Mouse (Mus musculus) hindbrain, embryonic 15.5 days (tissue): Measurements from ENCODE around the gene Hmgb4. TPM values are rescaled to one million over a fixed set of nuclear protein-coding genes. Genes with fewer than 3 reads are reported as not detected.

ENCODE experiments used
- ATAC-seq: fragments of 200-750 bp; cut with Nextera tagmentation; 2 replicates; pipeline ENCODE4 v1.8.0; 2017; ENCODE audit warnings: low read depth, moderate number of reproducible peaks, moderate TSS enrichment; ENCODE audit not compliant: low FRiP score
- H3K27ac ChIP-seq: fragments of 300-500 bp; sonication (generic); replicated peaks from 2 replicates; pipeline ENCODE4 v1.5.1; 2015; ENCODE audit warnings: mild to moderate bottlenecking, inconsistent platforms
- H3K27me3 ChIP-seq: fragments of 300-500 bp; sonication (generic); 2 replicates; pipeline ENCODE4 v1.6.1; 2015; ENCODE audit warnings: control low read depth, inconsistent platforms
- H3K36me3 ChIP-seq: fragments of 300-500 bp; sonication (generic); 2 replicates; pipeline ENCODE4 v1.6.1; 2015; ENCODE audit warnings: control low read depth, inconsistent platforms
- H3K4me1 ChIP-seq: fragments of 300-500 bp; sonication (generic); replicated peaks from 2 replicates; pipeline ENCODE4 v1.6.1; 2015; ENCODE audit warnings: control low read depth, inconsistent platforms
- H3K4me2 ChIP-seq: fragments of 300-500 bp; sonication (generic); 2 replicates; pipeline ENCODE4 v1.6.1; 2015; ENCODE audit warnings: moderate library complexity, mild to moderate bottlenecking, inconsistent platforms
- H3K4me3 ChIP-seq: fragments of 300-500 bp; sonication (generic); 2 replicates; pipeline ENCODE4 v1.5.1; 2015; ENCODE audit warnings: mild to moderate bottlenecking, inconsistent platforms
- H3K9ac ChIP-seq: fragments of 300-500 bp; sonication (generic); 2 replicates; pipeline ENCODE4 v1.6.1; 2015; ENCODE audit warnings: inconsistent platforms
- H3K9me3 ChIP-seq: fragments of 300-500 bp; sonication (generic); 2 replicates; pipeline ENCODE4 v1.6.1; 2016; ENCODE audit warnings: control low read depth, inconsistent platforms
- WGBS: fragments of 180-500 bp; shearing (Covaris S2); methylation state at CpG from one replicate; pipeline ENCODE4 v1.1.7; 2015; 5-methylcytosine and 5-hydroxymethylcytosine counted together
- polyA plus RNA-seq: library from polyadenylated mRNA; unstranded; fragments of >200 nt; fragmentation: Nextera tagmentation; extraction: Ambion mirVana; gene quantifications from 2 replicates; pipeline ENCODE4 v1.2.1, GENCODE M21; 2015

Gene Hmgb4
- polyA plus RNA-seq, 1 experiment from 2014 or later = not detected

DNA sequence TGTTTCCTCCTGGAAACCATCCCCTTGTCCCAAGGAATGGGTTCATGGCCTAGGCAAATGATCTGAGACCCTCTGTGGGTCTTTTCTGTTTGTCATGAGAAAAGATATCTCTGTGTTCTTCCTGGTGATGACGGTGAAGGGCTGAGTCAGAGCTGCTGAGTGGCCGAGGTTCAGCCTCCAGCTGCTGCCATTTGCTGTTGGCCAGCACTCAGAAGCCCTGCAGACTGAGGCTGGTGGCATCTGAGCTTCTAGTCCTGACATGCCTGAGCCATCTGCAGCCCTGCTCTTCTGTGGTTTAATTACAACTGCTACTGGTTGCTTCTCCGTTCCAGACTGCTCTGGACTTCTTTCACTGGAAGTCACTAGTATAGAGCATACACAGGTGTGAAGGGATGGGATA lies 4.6 kb upstream of the Hmgb4 start:
- Histone ChIP-seq H3K27me3 (no peaks in the 10 kb centered on the region), H3K4me1 (peaks cover 4% of the 10 kb centered on the region), H3K27ac (no peak overlapping the region), H3K9ac (no peak overlapping the region), H3K4me3 (no peak overlapping the region), H3K4me2 (no peak overlapping the region), H3K36me3 (no peaks in the 10 kb centered on the region), H3K9me3 (no peaks in the 10 kb centered on the region)
- 79% methylated on average over 3 of the region's 3 CpGs for WGBS
- no peak for ATAC-seq

DNA sequence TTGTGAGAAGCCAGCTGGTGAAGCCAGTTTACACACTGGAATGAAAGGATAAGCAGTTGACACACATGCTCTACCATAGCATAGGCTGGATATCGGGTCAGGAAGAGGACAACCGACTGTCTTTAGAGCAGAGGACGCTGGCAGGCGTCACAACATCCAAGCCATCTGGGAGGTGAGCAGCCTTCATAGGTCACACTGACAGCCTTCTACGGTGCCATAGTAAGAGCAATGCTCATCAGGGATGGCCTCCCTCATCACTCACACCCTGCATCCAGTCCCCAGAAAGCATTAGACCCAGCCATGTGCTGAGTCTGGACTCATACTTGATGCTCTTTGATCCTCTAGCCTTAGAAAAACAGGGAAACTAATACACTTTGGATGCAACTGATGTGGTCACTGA lies 3.7 kb upstream of the Hmgb4 start:
- Histone ChIP-seq H3K4me1 (no peaks in the 10 kb centered on the region; the same call in 1 of the 2 replicates), H3K4me2 (no peak overlapping the region), H3K27me3 (no peaks in the 10 kb centered on the region), H3K4me3 (no peak overlapping the region), H3K9me3 (no peaks in the 10 kb centered on the region), H3K36me3 (no peaks in the 10 kb centered on the region), H3K9ac (no peak overlapping the region), H3K27ac (no peak overlapping the region)
- no peak for ATAC-seq
- WGBS = 91% methylated on average over 5 of the region's 5 CpGs

DNA sequence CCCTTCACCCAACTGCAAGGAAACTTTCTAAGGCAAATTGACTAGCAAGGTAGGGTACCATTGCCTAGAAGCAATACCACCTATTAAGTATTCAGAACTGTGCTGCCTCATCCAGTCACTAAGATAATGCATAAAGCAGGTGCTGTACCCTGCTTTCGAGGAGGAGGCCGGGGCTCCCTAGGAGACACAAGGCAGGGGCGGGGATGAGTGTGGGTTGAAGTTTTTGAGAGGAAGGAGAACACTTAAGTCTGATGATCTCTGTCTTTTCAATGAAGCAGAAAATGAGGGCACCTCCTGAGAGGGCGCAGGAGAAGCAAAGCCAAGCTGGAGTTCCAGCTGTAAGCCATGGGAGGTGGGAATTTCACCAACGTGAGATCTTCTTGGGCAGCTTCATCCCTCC lies 1.5 kb downstream of the Hmgb4 start:
- no peaks in the 10 kb centered on the region for H3K9me3 ChIP-seq
- H3K4me1 ChIP-seq = no peaks in the 10 kb centered on the region
- no peak overlapping the region for H3K4me3 ChIP-seq
- no peaks in the 10 kb centered on the region for H3K36me3 ChIP-seq
- H3K4me2 ChIP-seq = no peak overlapping the region
- ATAC-seq = no peak
- WGBS = 77% methylated on average over 5 of the region's 5 CpGs
- H3K27me3 ChIP-seq = no peaks in the 10 kb centered on the region
- H3K27ac ChIP-seq = no peak overlapping the region
- H3K9ac ChIP-seq = no peak overlapping the region

GRCm38 (mm10) chr4:128248676-128249075 lies 12.1 kb downstream of the Hmgb4 start:
- no peaks in the 10 kb centered on the region for H3K9me3 ChIP-seq
- H3K36me3 ChIP-seq = no peaks in the 10 kb centered on the region
- 16% methylated on average over 5 of the region's 5 CpGs for WGBS

GRCm38 (mm10) chr4:128245201-128245600 lies 15.6 kb downstream of the Hmgb4 start:
- peaks cover 17% of the 10 kb centered on the region for H3K4me1 ChIP-seq
- H3K4me3 ChIP-seq = no peak overlapping the region
- no peaks in the 10 kb centered on the region for H3K27me3 ChIP-seq
- ATAC-seq = no peak
- WGBS = 41% methylated on average over 2 of the region's 2 CpGs
- H3K9me3 ChIP-seq = no peaks in the 10 kb centered on the region
- no peak overlapping the region for H3K27ac ChIP-seq
- H3K9ac ChIP-seq = no peak overlapping the region
- no peak overlapping the region for H3K4me2 ChIP-seq
- H3K36me3 ChIP-seq = no peaks in the 10 kb centered on the region

More at GRCm38 (mm10) chr4:128248676-128249075, 12.1 kb downstream of the Hmgb4 start:
- H3K4me2 ChIP-seq = no peak overlapping the region
- no peaks in the 10 kb centered on the region for H3K4me1 ChIP-seq
- ATAC-seq = no peak
- H3K4me3 ChIP-seq = no peak overlapping the region
- H3K9ac ChIP-seq = no peak overlapping the region
- no peak overlapping the region for H3K27ac ChIP-seq
- H3K27me3 ChIP-seq = no peaks in the 10 kb centered on the region

- no peaks in the 10 kb centered on the region for H3K27me3 ChIP-seq
- H3K27ac ChIP-seq = peak overlapping the region; percentile 58
- no peak overlapping the region for H3K9ac ChIP-seq
- no peaks in the 10 kb centered on the region for H3K36me3 ChIP-seq
- no peak overlapping the region for H3K4me2 ChIP-seq
- ATAC-seq = peak; percentile 69
- H3K4me1 ChIP-seq = peaks cover 17% of the 10 kb centered on the region
- WGBS = 26% methylated on average over 2 of the region's 2 CpGs
- no peaks in the 10 kb centered on the region for H3K9me3 ChIP-seq
- H3K4me3 ChIP-seq = no peak overlapping the region
Observed at GRCm38 (mm10) chr4:128241854-128242356, 18.9 kb downstream of the Hmgb4 start.

- 17% methylated on average over 19 of the region's 19 CpGs for WGBS
- Histone ChIP-seq H3K4me3 (no peak overlapping the region), H3K4me1 (peaks cover 17% of the 10 kb centered on the region), H3K4me2 (no peak overlapping the region), H3K9me3 (no peaks in the 10 kb centered on the region), H3K36me3 (no peaks in the 10 kb centered on the region), H3K27ac (peak overlapping the region; percentile 58), H3K27me3 (no peaks in the 10 kb centered on the region), H3K9ac (no peak overlapping the region)
- ATAC-seq = peak; percentile 43; the same call in 1 of the 2 replicates
Observed at GRCm38 (mm10) chr4:128241075-128241853, 19.5 kb downstream of the Hmgb4 start.

DNA sequence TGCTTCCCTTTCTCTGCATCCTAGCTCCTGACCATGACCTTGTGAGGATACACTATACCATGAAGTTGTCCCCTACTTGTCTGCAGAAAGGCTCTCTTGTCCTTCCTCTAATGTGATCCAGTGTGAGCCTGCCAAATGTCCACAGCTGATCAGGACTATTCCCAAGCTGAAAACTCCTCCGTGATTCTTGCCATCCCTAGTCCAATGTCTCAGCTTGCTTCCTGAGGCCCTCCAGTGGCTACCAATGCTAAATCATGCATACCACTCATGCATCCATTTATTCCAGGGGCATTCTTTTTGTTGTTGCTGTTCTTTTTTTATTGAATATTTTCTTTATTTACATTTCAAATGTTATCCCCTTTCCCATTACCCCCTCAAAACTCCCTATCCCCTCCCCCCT lies 21.6 kb downstream of the Hmgb4 start:
- no peak for ATAC-seq
- H3K27me3 ChIP-seq = no peaks in the 10 kb centered on the region
- 25% methylated on average over 1 of the region's 1 CpGs for WGBS

GRCm38 (mm10) chr4:128233458-128233857 lies 27.3 kb downstream of the Hmgb4 start:
- peaks cover 4% of the 10 kb centered on the region for H3K4me1 ChIP-seq
- H3K9me3 ChIP-seq = no peaks in the 10 kb centered on the region
- H3K36me3 ChIP-seq = no peaks in the 10 kb centered on the region
- no peak for ATAC-seq
- H3K4me2 ChIP-seq = no peak overlapping the region
- H3K9ac ChIP-seq = no peak overlapping the region
- no peak overlapping the region for H3K4me3 ChIP-seq
- WGBS = 72% methylated on average over 13 of the region's 13 CpGs
- H3K27me3 ChIP-seq = no peaks in the 10 kb centered on the region
- H3K27ac ChIP-seq = no peak overlapping the region

More for the DNA sequence above, 21.6 kb downstream of the Hmgb4 start:
- no peaks in the 10 kb centered on the region for H3K36me3 ChIP-seq
- no peaks in the 10 kb centered on the region for H3K9me3 ChIP-seq
- peaks cover 17% of the 10 kb centered on the region for H3K4me1 ChIP-seq
- no peak overlapping the region for H3K4me2 ChIP-seq
- H3K27ac ChIP-seq = no peak overlapping the region
- no peak overlapping the region for H3K4me3 ChIP-seq
- H3K9ac ChIP-seq = no peak overlapping the region

DNA sequence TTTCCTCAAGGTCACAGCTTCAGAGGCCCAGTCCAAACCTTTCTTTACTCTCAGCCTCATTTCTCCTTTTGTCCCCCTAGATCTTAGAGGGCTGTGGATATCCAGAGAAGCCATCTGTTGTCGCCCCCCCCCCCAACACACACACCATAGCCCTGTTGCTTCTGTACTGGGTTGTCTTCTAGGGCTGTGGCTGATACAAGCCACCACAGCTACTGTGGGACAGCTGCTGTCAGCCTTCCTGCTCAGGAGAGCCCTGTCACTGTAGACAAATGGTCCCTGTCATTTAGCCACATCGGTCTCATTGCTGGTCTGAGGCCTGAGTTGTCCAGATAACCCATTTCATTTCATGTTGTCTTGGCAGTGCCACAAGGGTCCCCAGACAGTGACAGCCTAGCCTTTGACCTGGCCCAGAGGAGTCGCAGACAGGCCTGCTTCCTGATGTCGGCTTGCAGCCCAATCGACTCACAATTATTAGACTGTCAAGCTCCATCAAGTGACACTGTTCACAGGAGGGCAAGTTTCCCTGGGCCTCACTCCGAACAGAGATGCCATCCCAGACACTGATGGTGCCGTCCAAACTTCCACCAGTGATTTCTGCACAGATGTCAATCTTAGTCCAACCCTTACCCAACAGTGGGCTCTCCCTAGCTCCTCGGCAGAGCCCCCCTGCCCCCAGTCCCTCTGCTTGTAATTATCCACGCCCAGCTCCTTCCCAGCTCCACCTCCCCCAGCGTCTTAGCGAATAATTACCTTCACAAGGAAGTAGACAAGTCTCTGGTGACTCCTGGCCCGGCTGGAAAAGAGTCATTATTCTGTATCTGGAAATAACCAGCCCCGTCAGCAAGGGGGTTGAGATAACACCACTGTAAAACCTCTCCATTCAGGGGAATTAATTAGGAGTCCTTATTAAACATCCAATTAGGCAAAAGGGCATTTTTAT lies 33.1 kb downstream of the Hmgb4 start:
- peak overlapping the region; percentile 47 for H3K27ac ChIP-seq
- no peaks in the 10 kb centered on the region for H3K9me3 ChIP-seq
- H3K4me3 ChIP-seq = no peak overlapping the region
- H3K4me2 ChIP-seq = no peak overlapping the region
- peaks cover 21% of the 10 kb centered on the region for H3K4me1 ChIP-seq
- no peak overlapping the region for H3K9ac ChIP-seq
- ATAC-seq = 0 out of 2 replicates have a peak, but pooled peaks have one; percentile 16
- WGBS = 24% methylated on average over 13 of the region's 13 CpGs
- no peaks in the 10 kb centered on the region for H3K27me3 ChIP-seq
- H3K36me3 ChIP-seq = no peaks in the 10 kb centered on the region

DNA sequence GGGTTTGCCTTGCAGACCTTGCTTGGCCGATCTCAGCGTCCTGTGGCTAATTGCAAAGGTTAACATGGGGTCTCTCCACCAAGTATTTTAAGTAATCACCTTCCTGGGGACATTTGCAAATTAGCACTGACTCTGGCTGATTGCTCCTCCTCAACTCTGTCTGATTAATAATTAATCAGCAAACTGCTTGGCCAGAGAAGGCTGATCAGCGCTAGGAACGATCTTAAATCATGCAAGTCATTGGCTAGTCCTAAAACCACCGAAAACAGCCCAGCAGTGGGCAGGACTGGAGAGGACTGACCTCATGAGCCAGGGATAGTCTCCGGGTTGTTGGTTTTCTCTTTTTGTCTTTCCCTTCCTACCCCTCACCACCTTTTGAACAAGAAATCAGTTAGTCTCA lies 36.3 kb downstream of the Hmgb4 start:
- no peak overlapping the region for H3K4me3 ChIP-seq
- H3K27ac ChIP-seq = no peak overlapping the region
- no peaks in the 10 kb centered on the region for H3K9me3 ChIP-seq
- no peak for ATAC-seq
- H3K4me2 ChIP-seq = no peak overlapping the region
- H3K9ac ChIP-seq = no peak overlapping the region
- peaks cover 21% of the 10 kb centered on the region for H3K4me1 ChIP-seq
- H3K36me3 ChIP-seq = no peaks in the 10 kb centered on the region
- WGBS = 34% methylated on average over 6 of the region's 6 CpGs
- no peaks in the 10 kb centered on the region for H3K27me3 ChIP-seq
